ENCODE assay signal across 10 mouse cellular contexts in genomic region chr14:75871111-75871510, GRCm38 (mm10). TPM values are rescaled to one million over a fixed set of nuclear protein-coding genes. Genes with fewer than 3 reads are reported as not detected.
DNase-seq lines count a peak whose midpoint lies in the region; ATAC-seq and TF ChIP-seq lines count a peak whose summit lies in the region.
"Had no signal": no experiment of that assay in that cellular context is flagged by ENCODE, and none has a peak within 500 bp of the region (broad histone marks: within the 10 kb centered on the region; RNA-seq: fewer than 3 reads in every experiment).

No protein-coding gene starts in this region.

- 0 out of 2 replicates have a peak overlapping the region, but pooled peaks have one; percentile 28 for H3K4me2 ChIP-seq in kidney, embryonic 16.5 days (replicated peaks; ENCODE audit: low read depth, low read length)
- H3K4me2 ChIP-seq in hindbrain, embryonic 14.5 days (replicated peaks) = no peak overlapping the region
- H3K4me2 ChIP-seq in neural tube, embryonic 13.5 days = no peak overlapping the region

- peak; percentile 53 to 60 for DNase-seq in cerebellum, postnatal 10 days
- no peak for DNase-seq in cerebellum, adult 2 months
- DNase-seq in kidney, adult 18-20 months = no peak
- DNase-seq in hindbrain, embryonic 14.5 days (ENCODE audit: low spot score) = no peak
- DNase-seq in cerebellum, adult 9-10 months = no peak
- DNase-seq in urinary bladder, adult 2 months (ENCODE audit: low spot score) = no peak

- H3K36me3 ChIP-seq in kidney, embryonic 16.5 days (ENCODE audit: insufficient read depth, low read length) = no peaks in the 10 kb centered on the region
- H3K36me3 ChIP-seq in hindbrain, embryonic 14.5 days (replicated peaks; ENCODE audit: control insufficient read depth, insufficient read depth) = no peaks in the 10 kb centered on the region
- H3K36me3 ChIP-seq in neural tube, embryonic 13.5 days = no peaks in the 10 kb centered on the region
- H3K36me3 ChIP-seq: G1E had no signal

- no peak overlapping the region for H3K27ac ChIP-seq in cerebellum, adult 2 months (ENCODE audit: insufficient read depth, low read length)
- no peak overlapping the region for H3K27ac ChIP-seq in kidney, embryonic 16.5 days (ENCODE audit: low read length)
- H3K27ac ChIP-seq in hindbrain, embryonic 14.5 days = no peak overlapping the region
- H3K27ac ChIP-seq in neural tube, embryonic 13.5 days (replicated peaks) = peak overlapping the region; percentile 67

- no peaks in the 10 kb centered on the region for H3K4me1 ChIP-seq in cerebellum, adult 2 months (ENCODE audit: control insufficient read depth, insufficient read depth, low read length)
- 0 out of 2 replicates have a peak, but pooled peaks cover 4% of the 10 kb centered on the region for H3K4me1 ChIP-seq in kidney, embryonic 16.5 days (ENCODE audit: insufficient read depth, low read length)
- H3K4me1 ChIP-seq in hindbrain, embryonic 14.5 days (replicated peaks; ENCODE audit: control insufficient read depth, insufficient read depth, low read length) = no peaks in the 10 kb centered on the region
- H3K4me1 ChIP-seq in neural tube, embryonic 13.5 days (replicated peaks) = peaks cover 4% of the 10 kb centered on the region; the same call in 1 of the 2 replicates

- TF ChIP-seq CTCF in cerebellum, adult 2 months (IDR thresholded peaks at IDR 0.05; ENCODE audit: borderline replicate concordance, insufficient read depth, low read depth, low read length) = no peak

- ATAC-seq in kidney, embryonic 16.5 days (ENCODE audit: low FRiP score, low TSS enrichment) = no peak
- ATAC-seq in hindbrain, embryonic 14.5 days (ENCODE audit: low FRiP score) = peak; percentile 52; the same call in 1 of the 2 replicates
- ATAC-seq in neural tube, embryonic 13.5 days (ENCODE audit: low read depth) = peak; percentile 37; the same call in 1 of the 2 replicates
- ATAC-seq: inflammation-experienced regulatory T-cells, adult 6 months had no signal

- H3K9ac ChIP-seq in kidney, embryonic 16.5 days (replicated peaks; ENCODE audit: low read length) = no peak overlapping the region
- no peak overlapping the region for H3K9ac ChIP-seq in hindbrain, embryonic 14.5 days
- no peak overlapping the region for H3K9ac ChIP-seq in neural tube, embryonic 13.5 days

- TF ChIP-seq POLR2A in cerebellum, adult 2 months (IDR thresholded peaks at IDR 0.05; ENCODE audit: borderline replicate concordance, insufficient read depth, low read length) = no peak

- H3K27me3 ChIP-seq in cerebellum, adult 2 months (ENCODE audit: control insufficient read depth, insufficient read depth, low read length) = no peaks in the 10 kb centered on the region; the same call in 1 of the 2 replicates
- no peaks in the 10 kb centered on the region for H3K27me3 ChIP-seq in kidney, embryonic 16.5 days (ENCODE audit: insufficient read depth, low read length)
- no peaks in the 10 kb centered on the region for H3K27me3 ChIP-seq in hindbrain, embryonic 14.5 days (ENCODE audit: control insufficient read depth, insufficient read depth, low read length)
- H3K27me3 ChIP-seq in neural tube, embryonic 13.5 days = no peaks in the 10 kb centered on the region

- H3K4me3 ChIP-seq in cerebellum, adult 2 months (replicated peaks; ENCODE audit: insufficient read depth, low read depth, low read length) = no peak overlapping the region
- no peak overlapping the region for H3K4me3 ChIP-seq in kidney, embryonic 16.5 days (ENCODE audit: low read length)
- H3K4me3 ChIP-seq in hindbrain, embryonic 14.5 days (replicated peaks; ENCODE audit: low read length) = no peak overlapping the region
- H3K4me3 ChIP-seq in neural tube, embryonic 13.5 days = no peak overlapping the region

- no peaks in the 10 kb centered on the region; the same call in 1 of the 2 replicates for H3K9me3 ChIP-seq in kidney, embryonic 16.5 days (ENCODE audit: low read length)
- no peaks in the 10 kb centered on the region for H3K9me3 ChIP-seq in hindbrain, embryonic 14.5 days (ENCODE audit: control insufficient read depth, low read length)
- no peaks in the 10 kb centered on the region for H3K9me3 ChIP-seq in neural tube, embryonic 13.5 days

- 5% methylated on average over 4 of the region's 5 CpGs for WGBS in cerebellum, adult 2 months
- 13% methylated on average over 4 of the region's 5 CpGs for WGBS in kidney, embryonic 16.5 days
- WGBS in hindbrain, embryonic 14.5 days = 9% methylated on average over 5 of the region's 5 CpGs
- WGBS in neural tube, embryonic 13.5 days = 5% methylated on average over 4 of the region's 5 CpGs

RNA-seq across cellular contexts. Expression of gene Tpt1, which starts 26.2 kb away (rescaled TPM):
- 698 and 753 TPM in 2 replicates for polyA plus RNA-seq in cerebellum, adult 2 months (2012; rRNA removed)
- polyA plus RNA-seq in kidney, embryonic 16.5 days (2015; fragmentation: Nextera tagmentation; extraction: Ambion mirVana) = 868 and 911 TPM in 2 replicates
- 775 and 871 TPM in 2 replicates for polyA plus RNA-seq in hindbrain, embryonic 14.5 days (2014; fragmentation: Nextera tagmentation; extraction: Ambion mirVana)
- 917 and 951 TPM in 2 replicates for polyA plus RNA-seq in neural tube, embryonic 13.5 days (2015; fragmentation: Nextera tagmentation; extraction: Ambion mirVana)
- 2,550 and 3,005 TPM in 2 replicates for polyA plus RNA-seq in urinary bladder, adult 2 months (2012; rRNA removed)

Comparison
In these comparisons a context has a peak if more than half of its experiments do, and no peak if none do; other contexts are left out.
1. DNase-seq: peak in cerebellum, postnatal 10 days (2 of 2); none in cerebellum, adult 2 months (0 of 2), kidney, adult 18-20 months (single experiment), hindbrain, embryonic 14.5 days (single experiment), cerebellum, adult 9-10 months (single experiment) and urinary bladder, adult 2 months (single experiment).